Mouse (Mus musculus): ENCODE results near the gene Megf6. TPM values are rescaled to one million over a fixed set of nuclear protein-coding genes. Genes with fewer than 3 reads are reported as not detected.
A peak's percentile ranks its signal among the peaks of the same experiment; 100 is the strongest.

Gene Megf6
- polyA plus RNA-seq, 1 experiment from 2014 or later, result 23.4 TPM

DNA sequence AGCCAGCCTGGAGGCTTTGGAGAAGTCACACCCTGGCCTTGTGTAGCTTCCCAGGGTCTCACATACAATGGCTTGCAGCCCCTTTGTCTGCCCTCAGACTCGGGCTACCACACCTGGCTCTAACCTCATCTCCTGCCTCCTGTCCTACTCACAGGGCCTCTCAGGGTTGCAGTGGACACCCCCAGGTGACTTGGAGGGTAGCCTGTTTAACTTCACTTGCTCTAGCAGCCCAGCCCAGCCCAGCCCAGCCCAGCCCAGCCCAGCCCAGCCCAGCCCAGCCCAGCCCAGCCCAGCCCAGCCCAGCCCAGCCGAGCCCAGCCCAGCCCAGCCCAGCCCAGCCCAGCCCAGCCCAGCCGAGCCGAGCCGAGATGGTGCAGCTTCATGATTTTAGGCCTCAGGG is 43.5 kb downstream of the Megf6 start:
- no peak overlapping the region for H3K9ac ChIP-seq (ENCODE audit: low read length)
- no peak overlapping the region for H3K27ac ChIP-seq (ENCODE audit: low read length)
- H3K4me2 ChIP-seq (ENCODE audit: low read depth, low read length), result no peak overlapping the region
- H3K4me3 ChIP-seq (ENCODE audit: low read length), result no peak overlapping the region
- H3K36me3 ChIP-seq (ENCODE audit: control insufficient read depth, insufficient read depth, low read length), result no peaks in the 10 kb centered on the region
- ATAC-seq (ENCODE audit: low read depth), result peak; percentile 50; the same call in 1 of the 2 replicates
- 3% methylated on average over 5 of the region's 5 CpGs for WGBS
- H3K4me1 ChIP-seq (replicated peaks; ENCODE audit: control insufficient read depth, insufficient read depth, low read length), result peaks cover 10% of the 10 kb centered on the region
- H3K27me3 ChIP-seq (ENCODE audit: control insufficient read depth, insufficient read depth, low read depth, low read length), result no peaks in the 10 kb centered on the region
- H3K9me3 ChIP-seq (ENCODE audit: control insufficient read depth, low read length), result no peaks in the 10 kb centered on the region

DNA sequence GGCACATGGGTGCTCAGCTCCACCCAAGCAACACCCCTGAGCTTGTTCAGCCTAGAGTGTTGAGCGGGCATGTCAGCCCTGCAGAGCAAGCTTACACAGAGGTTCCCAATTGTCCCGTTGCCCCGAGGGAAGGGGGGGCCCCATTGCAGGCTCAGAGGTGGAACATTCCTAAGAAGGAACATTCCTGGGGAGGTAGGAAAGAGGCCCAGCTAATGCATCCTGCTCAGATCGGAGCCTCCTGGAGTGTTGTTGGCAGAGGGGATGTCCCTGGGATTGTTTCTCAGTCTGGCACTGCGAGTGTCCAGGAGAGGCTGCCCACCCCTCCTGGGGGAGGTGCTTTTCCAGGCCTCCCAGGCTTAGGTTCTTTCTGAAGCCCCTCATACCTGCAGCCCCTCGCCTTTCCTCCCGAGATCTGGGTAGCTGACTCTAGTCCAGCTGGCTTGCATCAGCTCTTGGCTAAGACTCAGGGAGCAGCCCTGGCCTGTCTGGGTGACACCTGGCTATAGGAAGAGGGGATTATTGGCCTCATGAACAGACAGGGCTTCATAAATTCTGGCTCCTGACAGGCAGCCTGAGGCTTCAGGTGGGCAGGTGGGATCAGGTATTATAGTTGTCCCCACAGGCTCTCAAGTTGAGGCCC is 47.3 kb downstream of the Megf6 start:
- Histone ChIP-seq H3K9me3 (ENCODE audit: control insufficient read depth, low read length) (no peaks in the 10 kb centered on the region), H3K4me2 (ENCODE audit: low read depth, low read length) (no peak overlapping the region), H3K4me1 (replicated peaks; ENCODE audit: control insufficient read depth, insufficient read depth, low read length) (peaks cover 10% of the 10 kb centered on the region), H3K36me3 (ENCODE audit: control insufficient read depth, insufficient read depth, low read length) (no peaks in the 10 kb centered on the region), H3K27me3 (ENCODE audit: control insufficient read depth, insufficient read depth, low read depth, low read length) (no peaks in the 10 kb centered on the region), H3K4me3 (ENCODE audit: low read length) (no peak overlapping the region), H3K9ac (ENCODE audit: low read length) (no peak overlapping the region), H3K27ac (ENCODE audit: low read length) (no peak overlapping the region)
- 39% methylated on average over 7 of the region's 7 CpGs for WGBS
- ATAC-seq (ENCODE audit: low read depth), result no peak

DNA sequence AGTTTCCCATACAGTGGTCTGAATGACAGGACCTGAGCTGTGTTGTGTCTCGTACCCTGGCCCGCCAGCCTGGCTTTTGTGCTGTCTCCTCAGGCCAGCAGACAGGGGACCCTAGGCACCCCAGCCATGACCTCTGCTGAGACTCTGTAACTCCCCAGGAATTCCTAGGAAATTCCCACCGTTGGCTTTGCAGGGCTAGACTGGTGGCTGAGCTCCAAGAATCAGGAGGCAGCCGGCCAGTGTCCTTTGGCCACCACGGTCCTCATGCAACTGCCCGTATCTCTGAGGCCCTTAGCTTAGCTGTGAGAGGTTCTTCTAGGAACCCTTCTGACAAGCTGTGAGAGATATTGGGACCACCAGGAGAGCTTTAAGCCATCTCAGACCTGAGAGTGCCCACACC is 52.2 kb downstream of the Megf6 start:
- no peak overlapping the region for H3K9ac ChIP-seq (ENCODE audit: low read length)
- H3K4me3 ChIP-seq (ENCODE audit: low read length), result no peak overlapping the region
- no peaks in the 10 kb centered on the region for H3K36me3 ChIP-seq (ENCODE audit: control insufficient read depth, insufficient read depth, low read length)
- no peak overlapping the region for H3K27ac ChIP-seq (ENCODE audit: low read length)
- no peaks in the 10 kb centered on the region for H3K9me3 ChIP-seq (ENCODE audit: control insufficient read depth, low read length)
- H3K4me1 ChIP-seq (replicated peaks; ENCODE audit: control insufficient read depth, insufficient read depth, low read length), result peaks cover 10% of the 10 kb centered on the region
- 52% methylated on average over 6 of the region's 6 CpGs for WGBS
- no peak for ATAC-seq (ENCODE audit: low read depth)
- H3K4me2 ChIP-seq (ENCODE audit: low read depth, low read length), result no peak overlapping the region
- no peaks in the 10 kb centered on the region for H3K27me3 ChIP-seq (ENCODE audit: control insufficient read depth, insufficient read depth, low read depth, low read length)

DNA sequence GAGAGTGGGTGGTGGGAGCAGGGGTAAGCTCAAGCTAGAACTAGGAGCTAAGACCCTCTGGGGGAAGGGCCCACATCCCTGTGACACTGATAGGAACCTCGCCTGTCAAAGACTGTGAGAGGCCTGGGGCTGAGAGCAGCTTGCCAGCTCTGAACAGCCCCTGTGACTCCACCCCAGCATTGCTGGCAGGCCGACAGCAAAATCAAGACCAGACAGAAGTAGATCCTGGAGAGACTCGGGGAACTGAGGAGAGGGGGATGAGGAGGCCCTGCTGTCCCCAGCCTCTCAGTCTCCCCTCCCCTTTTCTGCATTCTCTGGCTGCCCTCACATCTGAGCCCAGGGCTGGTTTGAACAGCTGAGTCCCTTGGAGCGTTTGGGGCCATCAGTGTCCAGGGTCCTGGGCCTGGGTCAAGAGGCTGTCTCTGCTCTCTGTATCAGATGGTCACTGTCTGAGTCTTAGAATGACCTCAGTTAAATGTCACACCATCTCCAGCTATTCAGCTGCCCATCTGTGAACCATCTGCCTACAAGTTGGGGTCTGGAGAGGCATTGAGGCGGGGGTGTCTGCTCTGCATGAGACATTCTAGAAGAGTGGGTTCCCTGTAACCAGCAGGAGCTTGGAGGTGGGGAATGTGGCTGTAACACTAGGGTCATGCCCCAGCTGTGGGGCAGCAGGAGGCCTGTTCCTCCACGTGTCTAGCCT is 53.9 kb downstream of the Megf6 start:
- Histone ChIP-seq H3K4me3 (ENCODE audit: low read length) (no peak overlapping the region), H3K4me2 (ENCODE audit: low read depth, low read length) (no peak overlapping the region), H3K4me1 (replicated peaks; ENCODE audit: control insufficient read depth, insufficient read depth, low read length) (peaks cover 10% of the 10 kb centered on the region), H3K36me3 (ENCODE audit: control insufficient read depth, insufficient read depth, low read length) (no peaks in the 10 kb centered on the region), H3K9ac (ENCODE audit: low read length) (no peak overlapping the region), H3K27ac (ENCODE audit: low read length) (no peak overlapping the region), H3K27me3 (ENCODE audit: control insufficient read depth, insufficient read depth, low read depth, low read length) (no peaks in the 10 kb centered on the region), H3K9me3 (ENCODE audit: control insufficient read depth, low read length) (no peaks in the 10 kb centered on the region)
- ATAC-seq (ENCODE audit: low read depth), result peak; percentile 66
- 17% methylated on average over 6 of the region's 6 CpGs for WGBS

DNA sequence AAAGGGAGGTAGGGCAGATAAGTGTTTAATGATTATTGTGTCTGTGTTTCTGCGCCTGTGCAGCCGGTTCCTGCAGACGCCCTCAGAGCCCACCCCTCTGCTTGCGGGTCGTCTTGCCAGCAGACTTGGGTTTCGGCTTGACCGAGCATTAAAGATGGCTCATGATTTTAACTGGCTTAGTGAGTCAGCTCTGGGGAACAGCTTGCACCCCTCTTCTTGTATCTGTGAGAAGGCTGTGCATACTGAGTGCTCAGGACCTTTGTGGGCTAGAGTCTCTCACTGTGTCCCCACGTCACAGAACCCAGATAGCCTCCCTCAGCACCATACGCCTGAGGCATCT is 54.4 kb downstream of the Megf6 start:
- WGBS, result 41% methylated on average over 9 of the region's 9 CpGs
- Histone ChIP-seq H3K27me3 (ENCODE audit: control insufficient read depth, insufficient read depth, low read depth, low read length) (no peaks in the 10 kb centered on the region), H3K9me3 (ENCODE audit: control insufficient read depth, low read length) (no peaks in the 10 kb centered on the region), H3K4me2 (ENCODE audit: low read depth, low read length) (no peak overlapping the region), H3K36me3 (ENCODE audit: control insufficient read depth, insufficient read depth, low read length) (no peaks in the 10 kb centered on the region), H3K27ac (ENCODE audit: low read length) (no peak overlapping the region), H3K4me3 (ENCODE audit: low read length) (no peak overlapping the region), H3K4me1 (replicated peaks; ENCODE audit: control insufficient read depth, insufficient read depth, low read length) (peaks cover 10% of the 10 kb centered on the region), H3K9ac (ENCODE audit: low read length) (no peak overlapping the region)
- ATAC-seq (ENCODE audit: low read depth), result no peak

DNA sequence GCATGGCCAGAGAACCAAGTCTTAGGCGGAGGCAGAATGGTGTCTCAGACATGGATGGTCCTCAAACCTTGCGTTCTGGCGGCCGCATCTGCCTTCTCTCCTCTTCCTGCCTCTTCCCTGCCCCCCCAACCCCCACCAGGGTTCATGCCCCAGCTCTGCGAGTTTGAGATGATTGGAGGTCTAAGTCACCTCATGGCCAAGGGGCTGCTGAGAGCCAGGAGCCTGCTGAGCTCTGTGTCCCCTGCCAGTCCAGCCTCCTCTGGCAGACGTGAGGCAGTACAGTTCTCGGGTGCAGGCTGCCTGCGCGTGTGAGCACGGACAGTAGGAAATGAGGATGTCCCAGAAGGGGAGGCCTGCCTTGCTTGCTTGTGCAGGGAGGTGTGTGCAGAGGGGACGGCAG is 56.1 kb downstream of the Megf6 start:
- Histone ChIP-seq H3K4me2 (ENCODE audit: low read depth, low read length) (no peak overlapping the region), H3K27me3 (ENCODE audit: control insufficient read depth, insufficient read depth, low read depth, low read length) (no peaks in the 10 kb centered on the region), H3K9me3 (ENCODE audit: control insufficient read depth, low read length) (no peaks in the 10 kb centered on the region), H3K36me3 (ENCODE audit: control insufficient read depth, insufficient read depth, low read length) (no peaks in the 10 kb centered on the region), H3K27ac (ENCODE audit: low read length) (no peak overlapping the region), H3K4me1 (replicated peaks; ENCODE audit: control insufficient read depth, insufficient read depth, low read length) (peaks cover 10% of the 10 kb centered on the region), H3K9ac (ENCODE audit: low read length) (no peak overlapping the region), H3K4me3 (ENCODE audit: low read length) (no peak overlapping the region)
- no peak for ATAC-seq (ENCODE audit: low read depth)
- 66% methylated on average over 11 of the region's 11 CpGs for WGBS

DNA sequence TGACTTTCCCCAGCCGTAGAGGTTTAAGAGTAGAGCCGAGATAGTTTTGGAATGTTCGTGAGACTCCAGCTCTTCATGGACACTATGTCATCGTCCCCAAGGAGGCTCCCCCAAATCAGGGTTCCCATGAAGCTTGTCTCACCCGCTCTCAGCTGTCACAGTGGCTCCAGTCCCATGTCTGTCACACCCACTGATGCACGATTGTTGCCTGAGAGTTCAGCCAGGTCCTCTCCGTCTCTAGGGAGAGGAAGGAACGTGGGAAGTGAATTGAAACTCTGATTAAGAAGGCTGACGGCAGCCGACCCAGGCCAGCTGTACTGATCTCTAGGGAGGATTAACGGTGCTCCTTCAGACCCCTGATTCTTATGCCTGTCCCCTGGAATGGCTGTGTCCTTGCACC is 57.8 kb downstream of the Megf6 start:
- Histone ChIP-seq H3K9me3 (ENCODE audit: control insufficient read depth, low read length) (no peaks in the 10 kb centered on the region), H3K27me3 (ENCODE audit: control insufficient read depth, insufficient read depth, low read depth, low read length) (no peaks in the 10 kb centered on the region), H3K4me2 (ENCODE audit: low read depth, low read length) (no peak overlapping the region), H3K4me3 (ENCODE audit: low read length) (no peak overlapping the region), H3K9ac (ENCODE audit: low read length) (no peak overlapping the region), H3K27ac (ENCODE audit: low read length) (no peak overlapping the region), H3K36me3 (ENCODE audit: control insufficient read depth, insufficient read depth, low read length) (no peaks in the 10 kb centered on the region), H3K4me1 (replicated peaks; ENCODE audit: control insufficient read depth, insufficient read depth, low read length) (peaks cover 10% of the 10 kb centered on the region)
- no peak for ATAC-seq (ENCODE audit: low read depth)
- 50% methylated on average over 11 of the region's 11 CpGs for WGBS

DNA sequence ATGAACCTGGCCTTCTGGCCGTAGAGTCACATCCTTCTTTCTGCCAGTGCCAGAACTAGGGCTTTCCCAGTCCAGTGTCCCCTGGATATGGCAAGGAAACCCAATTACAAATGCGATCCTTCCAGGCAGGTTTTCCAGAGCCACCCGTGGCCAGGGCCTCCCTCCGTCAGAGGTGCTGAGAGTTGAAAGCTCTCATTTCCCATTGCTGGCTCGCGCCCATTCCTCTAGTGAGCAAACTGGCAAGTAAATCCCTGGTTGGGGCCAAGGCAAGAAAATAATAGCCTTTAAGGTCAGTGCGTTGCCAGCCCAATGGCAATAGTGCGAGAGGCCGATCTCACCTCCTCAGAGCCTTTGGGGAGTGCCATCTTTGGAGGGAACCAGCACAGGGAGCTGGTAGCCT is 59.0 kb downstream of the Megf6 start:
- Histone ChIP-seq H3K4me3 (ENCODE audit: low read length) (no peak overlapping the region), H3K36me3 (ENCODE audit: control insufficient read depth, insufficient read depth, low read length) (no peaks in the 10 kb centered on the region), H3K9me3 (ENCODE audit: control insufficient read depth, low read length) (no peaks in the 10 kb centered on the region), H3K27ac (ENCODE audit: low read length) (no peak overlapping the region), H3K27me3 (ENCODE audit: control insufficient read depth, insufficient read depth, low read depth, low read length) (no peaks in the 10 kb centered on the region), H3K9ac (ENCODE audit: low read length) (no peak overlapping the region), H3K4me2 (ENCODE audit: low read depth, low read length) (no peak overlapping the region), H3K4me1 (replicated peaks; ENCODE audit: control insufficient read depth, insufficient read depth, low read length) (peaks cover 5% of the 10 kb centered on the region)
- 91% methylated on average over 9 of the region's 9 CpGs for WGBS
- ATAC-seq (ENCODE audit: low read depth), result no peak

DNA sequence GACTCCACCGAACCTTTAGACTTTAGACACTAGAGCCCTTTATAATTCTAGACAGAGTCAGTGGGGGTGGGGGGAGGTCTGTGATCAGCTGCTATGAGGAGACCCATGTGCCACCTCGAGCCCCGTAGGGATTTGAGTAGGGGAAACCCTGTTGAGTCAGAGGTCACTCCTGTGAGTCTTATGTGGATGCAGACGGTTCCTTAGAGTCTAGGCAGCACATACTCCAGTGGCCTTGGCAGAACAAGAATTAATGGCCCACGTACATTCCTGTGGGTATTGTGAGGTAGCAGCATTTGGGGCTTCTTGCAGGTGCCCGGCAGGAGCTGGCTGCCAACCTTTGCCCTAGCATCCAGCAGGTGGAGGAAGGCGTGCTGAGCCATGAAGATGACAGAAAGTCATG is 60.9 kb downstream of the Megf6 start:
- Histone ChIP-seq H3K4me1 (replicated peaks; ENCODE audit: control insufficient read depth, insufficient read depth, low read length) (peaks cover 3% of the 10 kb centered on the region; the same call in 1 of the 2 replicates), H3K27ac (ENCODE audit: low read length) (no peak overlapping the region), H3K4me2 (ENCODE audit: low read depth, low read length) (no peak overlapping the region), H3K4me3 (ENCODE audit: low read length) (no peak overlapping the region), H3K36me3 (ENCODE audit: control insufficient read depth, insufficient read depth, low read length) (no peaks in the 10 kb centered on the region), H3K9ac (ENCODE audit: low read length) (no peak overlapping the region), H3K9me3 (ENCODE audit: control insufficient read depth, low read length) (no peaks in the 10 kb centered on the region), H3K27me3 (ENCODE audit: control insufficient read depth, insufficient read depth, low read depth, low read length) (no peaks in the 10 kb centered on the region)
- no peak for ATAC-seq (ENCODE audit: low read depth)
- WGBS, result 74% methylated on average over 7 of the region's 7 CpGs
